Mouse (Mus musculus) gastrocnemius, postnatal 4 days (tissue): ENCODE measurements around the gene Slit2. TPM values are rescaled to one million over a fixed set of nuclear protein-coding genes. Genes with fewer than 3 reads are reported as not detected.

Experiments
- DNase-seq, 2 experiments: peaks; one replicate each; pipeline ENCODE4 v3.0.0; 2021 to 2022; ENCODE audit warnings: low spot score in 2 of 2, mixed read lengths in 2 of 2
- total RNA-seq, 2 experiments: library from RNA; stranded (reverse); gene quantifications; 2 replicates each; pipeline ENCODE4 v1.2.3; 2021

Gene Slit2
- total RNA-seq, 2 experiments from 2014 or later, result 7.6 to 8.9 TPM

GRCm38 (mm10) chr5:48048986-48049751 is 66.2 kb downstream of the Slit2 start:
- DNase-seq, result no peak

- DNase-seq, result no peak
Measured at GRCm38 (mm10) chr5:48050637-48051314, 67.8 kb downstream of the Slit2 start.

GRCm38 (mm10) chr5:48058612-48059011 is 75.7 kb downstream of the Slit2 start:
- DNase-seq, result no peak

GRCm38 (mm10) chr5:48060715-48061114 is 77.8 kb downstream of the Slit2 start:
- DNase-seq, result no peak

- DNase-seq, result no peak
Measured at GRCm38 (mm10) chr5:48078730-48079129, 95.8 kb downstream of the Slit2 start.

GRCm38 (mm10) chr5:48081223-48081881 is 98.4 kb downstream of the Slit2 start:
- no peak for DNase-seq

GRCm38 (mm10) chr5:48113400-48113799 is 130.5 kb downstream of the Slit2 start:
- DNase-seq, result no peak

- DNase-seq, result no peak
Measured at GRCm38 (mm10) chr5:48114969-48115537, 132.1 kb downstream of the Slit2 start.

GRCm38 (mm10) chr5:48122651-48123050 is 139.7 kb downstream of the Slit2 start:
- DNase-seq, result no peak

GRCm38 (mm10) chr5:48125770-48126423 is 143.0 kb downstream of the Slit2 start:
- DNase-seq, result no peak

GRCm38 (mm10) chr5:48129981-48130380 is 147.0 kb downstream of the Slit2 start:
- no peak for DNase-seq

- DNase-seq, result no peak
Measured at GRCm38 (mm10) chr5:48136571-48136970, 153.6 kb downstream of the Slit2 start.

- DNase-seq, result no peak
Measured at GRCm38 (mm10) chr5:48138849-48139487, 156.0 kb downstream of the Slit2 start.

- no peak for DNase-seq
Measured at GRCm38 (mm10) chr5:48139488-48139862, 156.5 kb downstream of the Slit2 start.

- no peak for DNase-seq
Measured at GRCm38 (mm10) chr5:48146082-48146481, 163.1 kb downstream of the Slit2 start.

GRCm38 (mm10) chr5:48160829-48161228 is 177.9 kb downstream of the Slit2 start:
- no peak for DNase-seq

GRCm38 (mm10) chr5:48181646-48182302 is 198.8 kb downstream of the Slit2 start:
- no peak for DNase-seq

GRCm38 (mm10) chr5:48184358-48184757 is 201.4 kb downstream of the Slit2 start:
- no peak for DNase-seq

- DNase-seq, result no peak
Measured at GRCm38 (mm10) chr5:48187819-48188218, 204.9 kb downstream of the Slit2 start.

GRCm38 (mm10) chr5:48199380-48199779 is 216.4 kb downstream of the Slit2 start:
- no peak for DNase-seq
